Mouse (Mus musculus) colon, adult 2 months (tissue): ENCODE results near the gene Gtpbp3. TPM values are rescaled to one million over a fixed set of nuclear protein-coding genes. Genes with fewer than 3 reads are reported as not detected.

Source experiments
- polyA plus RNA-seq: library from polyadenylated mRNA; depleted of rRNA; stranded (reverse); fragments of >200 nt; gene quantifications from 2 replicates; pipeline ENCODE4 v1.2.3, GENCODE M21; 2012; rRNA removed

Gtpbp3 gene
- 41.9 and 45.0 TPM in 2 replicates for polyA plus RNA-seq

DNA sequence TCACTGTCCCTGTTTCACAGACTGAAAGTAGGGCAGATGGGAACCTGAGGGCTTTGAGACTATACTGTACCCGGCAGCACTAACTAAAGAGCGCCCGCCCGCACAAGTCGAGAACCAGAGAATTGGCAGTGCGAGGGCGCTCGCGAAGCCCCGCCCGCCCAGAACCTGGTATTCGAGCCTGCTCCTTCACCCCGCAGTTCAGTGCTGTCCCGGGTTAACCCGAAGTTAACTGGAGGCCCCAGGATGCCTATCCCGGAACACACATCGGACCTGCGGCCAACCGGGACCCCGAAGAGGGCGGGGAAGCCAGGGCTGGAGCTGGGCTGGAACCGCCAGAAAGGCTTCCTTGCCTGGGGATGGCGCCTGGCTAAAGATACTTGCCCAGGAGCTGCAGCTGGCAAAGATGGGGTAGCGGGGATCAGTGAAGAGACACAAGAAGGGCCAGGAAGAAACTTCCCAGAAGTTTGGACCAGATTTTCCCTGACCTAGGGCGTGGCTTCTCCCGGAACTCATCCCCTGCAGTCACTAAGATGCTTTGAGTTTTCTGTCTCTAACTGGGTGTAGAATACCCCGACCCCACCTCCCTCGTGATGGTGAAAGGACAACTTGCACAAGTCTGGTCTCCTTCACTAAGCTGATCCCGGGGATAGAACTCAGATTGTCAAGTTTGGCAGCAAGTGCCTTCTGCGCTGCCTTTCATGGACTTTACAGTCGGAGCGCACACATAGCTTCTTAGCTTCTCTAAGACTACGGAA lies at the start of gene Gtpbp3:
Gtpbp3 (plus strand) TSS at position 413 of the 755 bp plus-strand sequence.

DNA sequence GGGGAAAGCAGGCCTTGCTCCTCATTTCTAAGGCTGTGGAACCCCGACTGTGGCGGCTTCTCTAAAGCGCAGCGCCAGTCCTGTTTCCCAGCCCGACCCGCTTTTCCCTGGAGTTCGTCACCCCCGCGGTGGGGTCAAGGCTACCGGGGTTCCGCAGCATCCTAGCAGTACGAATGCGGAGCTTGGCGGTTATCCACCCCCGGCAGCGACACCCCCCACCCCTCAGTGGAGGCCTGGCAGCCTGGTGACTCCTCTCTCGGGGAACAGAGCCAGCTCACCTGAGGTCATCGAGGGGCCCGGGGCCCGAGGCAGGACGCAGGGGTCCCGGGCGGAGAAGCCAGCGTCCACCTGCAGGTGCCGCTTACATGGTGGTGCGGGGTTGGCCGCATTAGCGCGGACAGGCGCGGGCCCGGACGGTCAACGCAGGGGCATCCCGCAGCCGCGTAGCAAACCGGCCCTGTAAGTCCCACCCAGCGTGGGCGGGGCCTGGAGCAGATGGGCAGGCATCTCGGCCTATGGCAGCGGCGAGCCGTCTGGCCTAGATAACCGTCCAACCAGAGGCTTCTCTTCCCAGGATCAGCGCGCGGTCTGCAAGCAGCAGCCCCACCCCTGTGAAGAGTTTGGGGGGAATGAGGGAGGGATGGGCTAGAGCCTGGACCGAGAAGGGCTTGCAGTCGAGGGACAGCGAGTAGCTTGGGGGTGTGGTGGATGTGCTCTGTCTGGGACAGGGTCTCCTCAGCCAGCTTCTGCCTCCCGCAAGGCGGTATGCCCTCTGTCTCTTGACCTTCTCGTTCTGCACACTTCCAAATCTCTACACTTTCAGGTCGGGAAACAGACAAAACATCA lies 24.5 kb upstream of the Gtpbp3 start, which contains the start of gene Abhd8:
Abhd8 (minus strand) TSS at position 468 of the 846 bp plus-strand sequence.

DNA sequence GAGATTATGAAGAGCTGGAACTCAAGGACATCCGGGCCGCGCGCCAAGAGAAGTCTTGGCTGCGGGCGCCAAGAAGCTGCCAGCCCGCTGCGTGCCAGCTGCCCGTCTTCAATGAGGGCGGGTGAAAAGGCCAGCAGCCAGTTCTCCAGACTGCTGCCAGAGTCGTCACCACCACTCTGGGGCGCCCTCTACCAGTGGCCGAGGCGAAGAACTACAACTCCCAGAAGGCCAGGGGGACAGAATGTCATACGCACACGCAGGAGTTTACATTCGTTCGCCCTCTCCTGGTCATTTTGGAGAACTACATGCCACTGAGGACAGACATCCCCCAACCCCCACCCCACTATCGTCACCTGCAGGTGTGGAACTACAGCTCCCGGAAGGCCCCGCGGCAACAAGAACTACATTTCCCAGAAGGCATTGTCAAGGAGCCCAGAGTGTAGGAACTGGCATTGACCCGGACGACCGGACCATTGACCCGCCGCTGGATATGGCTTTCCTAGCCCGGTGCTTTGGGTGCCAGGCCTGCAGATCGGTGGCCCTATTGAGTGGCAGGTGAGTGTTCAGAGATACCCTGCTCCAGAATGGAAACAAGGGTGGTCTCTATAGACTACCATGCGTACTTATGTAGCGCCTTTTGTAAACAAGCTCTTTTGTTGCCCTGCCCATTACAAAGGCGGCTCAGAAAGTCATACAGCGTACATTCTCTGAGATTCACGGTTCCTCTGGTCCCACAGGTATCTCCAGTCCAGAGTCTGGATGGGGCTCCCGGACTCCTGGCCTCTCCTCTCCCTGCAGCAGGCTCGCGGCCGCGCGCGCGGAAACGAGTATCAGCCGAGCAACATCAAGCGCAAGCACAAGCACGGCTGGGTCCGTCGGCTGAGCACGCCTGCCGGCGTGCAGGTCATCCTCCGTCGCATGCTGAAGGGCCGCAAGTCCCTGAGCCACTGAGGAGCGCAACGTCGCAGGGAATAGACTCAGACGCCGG lies 23.1 kb upstream of the Gtpbp3 start, which contains the start of gene Mrpl34:
Mrpl34 (plus strand) TSS at position 447 of the 988 bp plus-strand sequence.

DNA sequence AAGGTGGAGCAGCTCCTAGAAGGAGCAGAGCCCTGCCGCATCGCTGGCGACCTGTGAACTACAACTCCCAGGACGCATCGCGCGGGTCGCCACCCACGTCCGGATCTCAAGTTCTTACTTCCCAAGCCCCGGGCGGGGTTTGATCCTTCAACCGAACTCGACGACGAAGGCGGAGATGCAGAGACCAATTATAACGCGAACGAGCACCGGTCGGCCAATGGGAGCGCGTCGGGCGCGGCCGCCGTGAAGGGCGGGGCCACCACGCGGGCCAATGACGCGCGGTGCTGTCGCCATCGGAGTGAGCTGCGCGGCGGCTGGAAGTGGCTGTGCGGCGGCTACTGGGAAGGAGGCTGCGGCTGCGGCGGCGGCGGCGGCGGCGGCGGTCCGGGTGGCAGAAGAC lies 19.0 kb upstream of the Gtpbp3 start, which contains the start of gene Dda1:
Dda1 (plus strand) TSS at position 284 of the 400 bp plus-strand sequence.

DNA sequence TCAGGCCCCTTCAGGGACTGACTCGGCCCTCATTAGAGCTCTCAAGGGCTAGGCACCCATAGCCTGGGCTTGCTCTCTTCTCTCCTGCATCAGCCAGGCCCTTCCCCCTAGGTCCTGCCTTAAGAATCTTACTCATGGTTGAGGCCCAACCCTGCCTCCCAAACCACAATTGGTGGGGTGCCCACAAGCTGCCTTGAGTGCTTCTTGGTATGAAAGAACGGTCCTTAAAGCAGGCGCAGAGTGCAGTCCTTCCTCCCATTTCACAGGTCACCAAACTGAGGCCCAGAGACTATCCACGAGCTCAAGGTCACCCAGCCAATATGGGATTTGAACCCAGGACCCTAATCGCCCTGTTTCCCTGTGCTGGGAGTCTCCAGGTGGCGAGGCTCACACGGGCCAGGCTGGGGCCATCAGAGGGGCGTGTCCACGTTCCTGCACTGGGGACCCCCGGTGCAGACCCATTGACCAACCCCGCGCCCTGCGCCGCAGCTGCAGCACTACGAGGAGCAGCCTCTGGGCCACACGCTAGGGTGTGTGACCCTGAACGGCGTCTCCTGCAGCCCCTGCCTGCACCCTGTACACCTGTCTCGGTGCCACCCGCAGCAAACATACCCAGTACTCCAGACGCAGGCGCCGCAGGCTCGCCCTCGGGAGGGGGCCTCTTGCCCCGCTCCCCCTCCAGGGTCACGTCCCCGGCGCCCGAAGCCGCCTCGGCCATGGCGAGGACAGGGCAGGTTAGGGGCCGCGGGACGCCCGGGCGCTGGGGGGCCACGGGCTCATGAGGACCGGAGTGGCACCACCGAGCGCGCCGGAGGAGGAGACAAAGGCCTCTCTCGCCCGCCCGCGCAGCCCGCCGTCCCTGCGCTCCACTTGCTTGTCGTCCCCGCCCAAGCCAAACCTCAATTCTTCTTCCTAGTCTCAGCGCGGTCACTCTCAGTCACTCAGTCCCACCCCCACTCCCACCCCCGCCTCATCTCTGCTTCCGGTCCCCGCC lies 2.5 kb upstream of the Gtpbp3 start, which contains the start of gene Ano8:
Ano8 (minus strand) TSS at position 822 of the 994 bp plus-strand sequence.

DNA sequence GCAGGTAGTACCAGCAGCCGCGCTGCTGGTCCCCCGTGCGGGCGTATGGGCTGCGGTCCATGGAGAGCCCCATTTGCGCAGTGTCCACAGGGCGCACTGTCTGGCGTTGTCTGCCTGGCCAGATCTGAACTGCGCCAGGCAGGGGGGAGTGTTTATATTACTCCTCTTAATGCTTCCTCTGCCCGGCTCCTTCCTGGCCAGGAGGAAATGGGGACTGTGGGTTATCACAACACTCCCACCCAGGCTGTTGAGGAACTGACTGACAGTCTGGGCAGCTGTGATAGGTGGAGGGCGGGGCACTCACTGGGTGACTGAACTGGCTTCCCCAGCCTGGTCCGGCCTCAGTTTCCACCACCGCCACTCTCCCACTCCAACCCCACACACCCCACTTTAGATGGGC lies 23.7 kb downstream of the Gtpbp3 start, which contains the start of gene Plvap:
Plvap (minus strand) TSS at position 109 of the 400 bp plus-strand sequence.

DNA sequence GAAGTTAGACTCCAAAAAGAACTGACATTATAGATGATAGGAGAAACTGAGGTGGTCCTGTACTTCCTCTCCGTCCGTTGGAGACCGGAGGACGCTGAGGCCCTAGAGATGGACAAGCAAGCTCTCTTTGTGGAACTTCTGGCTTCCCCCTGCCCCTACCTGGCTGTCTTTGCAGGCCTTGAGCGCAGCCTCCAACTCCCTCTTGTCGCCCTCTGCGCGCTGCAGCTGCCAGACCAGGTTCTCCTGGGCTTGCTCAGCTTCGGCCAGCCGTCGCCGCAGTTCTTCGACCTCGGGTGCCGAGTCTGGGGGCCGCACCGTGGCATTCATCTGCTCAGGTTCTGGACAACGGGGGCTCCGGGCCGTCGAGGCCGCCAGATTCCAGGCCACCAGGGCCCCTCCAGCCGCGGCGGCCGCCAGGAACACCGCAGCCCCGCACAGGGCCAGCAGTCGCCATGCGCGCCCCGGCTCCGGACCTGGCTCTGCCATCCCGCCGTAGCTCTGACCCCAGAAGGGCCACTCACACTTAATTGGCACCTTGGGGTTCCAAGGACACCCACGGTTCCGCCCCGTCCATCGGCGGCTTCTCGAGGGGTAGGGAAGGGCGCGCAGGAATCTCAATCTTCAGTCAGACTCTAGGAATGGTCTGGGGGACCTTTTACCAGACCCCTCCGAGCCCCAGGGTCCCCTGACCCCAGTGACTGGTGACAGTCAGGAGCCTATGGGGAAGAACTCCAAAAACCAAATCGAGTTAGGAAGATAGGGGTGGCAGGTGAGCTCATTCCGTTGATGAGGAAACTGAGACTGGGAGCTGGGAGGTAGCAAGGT lies 37.5 kb downstream of the Gtpbp3 start, which contains the start of gene Ccdc194:
Ccdc194 (minus strand) TSS at position 486 of the 825 bp plus-strand sequence.

DNA sequence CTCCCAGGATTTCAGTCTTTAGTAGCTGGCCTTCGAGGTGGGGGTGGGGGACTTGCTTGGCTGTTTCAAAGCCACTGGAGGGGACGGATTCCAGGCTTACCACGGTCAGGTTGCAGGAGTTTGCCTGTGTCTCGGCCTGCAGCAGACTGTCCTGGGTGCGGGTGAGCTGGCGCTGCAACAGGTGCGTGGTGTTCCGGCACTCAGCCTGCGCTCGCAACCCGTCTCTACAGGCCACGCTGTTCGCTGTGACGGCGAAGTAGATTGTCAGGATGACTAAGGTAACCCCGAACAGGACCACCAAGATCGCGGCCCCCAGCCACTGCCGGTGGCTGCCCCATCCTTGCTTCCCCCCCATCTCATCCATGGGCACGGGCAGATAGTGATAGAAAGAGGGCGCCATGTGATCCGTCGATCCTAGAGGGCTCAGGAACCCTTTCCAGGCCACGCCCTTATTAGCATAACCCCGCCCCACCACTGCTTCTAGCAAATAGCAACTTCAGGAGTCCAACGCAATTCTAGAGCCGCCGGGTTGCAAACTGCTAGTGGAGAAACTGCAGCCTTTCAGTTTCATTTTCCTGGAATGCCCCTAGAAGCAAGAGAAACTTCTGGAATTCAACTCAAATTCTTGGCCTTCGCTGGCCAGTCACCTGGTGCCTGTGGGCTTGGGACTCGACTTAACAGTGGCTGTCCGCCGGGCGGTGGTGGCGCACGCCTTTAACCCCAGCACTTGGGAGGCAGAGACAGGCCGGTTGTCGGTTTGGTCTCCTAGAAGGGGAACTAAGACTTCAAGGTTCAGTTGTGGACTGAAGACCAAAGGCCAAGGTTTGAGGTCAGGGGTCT lies 49.3 kb downstream of the Gtpbp3 start, which contains the start of gene Bst2:
Bst2 (minus strand) TSS at position 429 of the 840 bp plus-strand sequence.

DNA sequence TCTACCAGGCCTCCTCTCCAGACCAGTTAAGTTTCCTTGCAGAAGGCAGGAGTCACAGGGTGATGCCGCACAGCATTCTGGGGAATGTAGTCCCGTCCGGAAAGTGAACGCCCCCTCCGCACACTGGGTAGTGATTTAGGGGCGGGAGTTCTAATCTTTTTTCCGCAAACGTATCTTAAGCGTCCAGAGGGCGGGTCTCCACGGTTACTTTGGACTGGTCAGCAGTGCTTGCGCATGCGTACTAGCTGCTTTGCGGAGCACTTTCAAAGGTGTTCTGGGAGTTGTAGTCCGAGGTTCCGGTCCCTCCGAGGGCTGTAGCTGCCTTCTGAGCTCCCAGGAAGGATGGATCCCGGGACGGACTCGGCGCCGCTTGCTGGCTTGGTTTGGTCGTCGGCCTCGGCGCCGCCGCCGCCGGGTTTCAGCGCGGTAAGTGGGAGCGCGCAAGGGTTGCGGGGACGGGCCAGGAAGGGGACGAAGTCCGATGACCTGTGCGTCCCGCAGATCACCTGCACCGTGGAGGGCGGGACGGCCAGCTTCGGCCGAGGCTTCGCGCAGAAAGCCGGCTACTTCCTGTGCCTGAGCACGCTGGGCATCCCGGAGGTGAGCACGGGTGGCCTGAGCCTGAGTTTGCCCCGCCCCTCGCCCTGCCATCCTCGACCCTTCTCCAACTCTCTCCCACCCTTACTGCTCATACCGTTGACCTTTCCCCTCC lies 54.9 kb downstream of the Gtpbp3 start, which contains the start of gene Mvb12a:
Mvb12a (plus strand) TSS at position 291 of the 712 bp plus-strand sequence.

Other genes starting within 250 kb of the Gtpbp3 start
- 22.6 and 30.1 TPM in 2 replicates for gene Myo9b, start 215.4 kb upstream of the Gtpbp3 start, polyA plus RNA-seq
- gene Haus8, start 215.2 kb upstream of the Gtpbp3 start, polyA plus RNA-seq = 8.7 and 9.1 TPM in 2 replicates
- gene Use1, start 121.3 kb upstream of the Gtpbp3 start, polyA plus RNA-seq = 119 and 126 TPM in 2 replicates
- gene Ocel1, start 116.8 kb upstream of the Gtpbp3 start, polyA plus RNA-seq = 27.3 and 51.2 TPM in 2 replicates
- 411 and 497 TPM in 2 replicates for gene Nr2f6, start 106.1 kb upstream of the Gtpbp3 start, polyA plus RNA-seq
- gene Ushbp1, start 92.3 kb upstream of the Gtpbp3 start, polyA plus RNA-seq = 9.9 and 11.4 TPM in 2 replicates
- 137 and 140 TPM in 2 replicates for gene Babam1, start 91.2 kb upstream of the Gtpbp3 start, polyA plus RNA-seq
- gene Ankle1, start 82.1 kb upstream of the Gtpbp3 start, polyA plus RNA-seq = 20.1 and 26.5 TPM in 2 replicates
- gene Abhd8, start 24.4 kb upstream of the Gtpbp3 start, polyA plus RNA-seq = 48.1 and 60.2 TPM in 2 replicates
- gene Mrpl34, start 23.1 kb upstream of the Gtpbp3 start, polyA plus RNA-seq = 177 and 193 TPM in 2 replicates
- gene Dda1, start 18.9 kb upstream of the Gtpbp3 start, polyA plus RNA-seq = 91.4 and 116 TPM in 2 replicates
- gene Ano8, start 2.1 kb upstream of the Gtpbp3 start, polyA plus RNA-seq = 26.9 and 33.6 TPM in 2 replicates
- gene Plvap, start 23.6 kb downstream of the Gtpbp3 start, polyA plus RNA-seq = 241 and 256 TPM in 2 replicates
- not detected in 2 replicates for gene Ccdc194, start 37.6 kb downstream of the Gtpbp3 start, polyA plus RNA-seq
- gene Bst2, start 49.4 kb downstream of the Gtpbp3 start, polyA plus RNA-seq = 152 and 173 TPM in 2 replicates
- gene Mvb12a, start 54.8 kb downstream of the Gtpbp3 start, polyA plus RNA-seq = 211 and 221 TPM in 2 replicates
- gene Tmem221, start 70.8 kb downstream of the Gtpbp3 start, polyA plus RNA-seq = 0.60 and 1.3 TPM in 2 replicates
- not detected in 2 replicates for gene Nxnl1, start 78.5 kb downstream of the Gtpbp3 start, polyA plus RNA-seq
- 99.3 and 110 TPM in 2 replicates for gene Slc27a1, start 80.8 kb downstream of the Gtpbp3 start, polyA plus RNA-seq
- 232 and 268 TPM in 2 replicates for gene Pgls, start 104.1 kb downstream of the Gtpbp3 start, polyA plus RNA-seq
- gene Fam129c, start 109.5 kb downstream of the Gtpbp3 start, polyA plus RNA-seq = 6.0 and 7.6 TPM in 2 replicates
- 120 and 129 TPM in 2 replicates for gene Colgalt1, start 122.9 kb downstream of the Gtpbp3 start, polyA plus RNA-seq
- gene Unc13a, start 183.7 kb downstream of the Gtpbp3 start, polyA plus RNA-seq = 2.2 and 3.2 TPM in 2 replicates
- 18.7 and 23.3 TPM in 2 replicates for gene Jak3, start 188.2 kb downstream of the Gtpbp3 start, polyA plus RNA-seq
- 11.6 and 16.8 TPM in 2 replicates for gene Insl3, start 201.1 kb downstream of the Gtpbp3 start, polyA plus RNA-seq
- 298 and 338 TPM in 2 replicates for gene B3gnt3, start 213.7 kb downstream of the Gtpbp3 start, polyA plus RNA-seq
- gene Fcho1, start 237.6 kb downstream of the Gtpbp3 start, polyA plus RNA-seq = 32.7 and 32.9 TPM in 2 replicates